Mouse (Mus musculus) liver, embryonic 15.5 days (tissue): ENCODE measurements around the gene Numbl. TPM values are rescaled to one million over a fixed set of nuclear protein-coding genes. Genes with fewer than 3 reads are reported as not detected.
"Not testable (repeated sequence)": the region's sequence is repeated elsewhere in the genome, so short reads cannot be mapped to it uniquely, and the experiment has no call there.

ENCODE experiments used
- ATAC-seq: fragments of 200-750 bp; cut with Nextera tagmentation; 2 replicates; pipeline ENCODE4 v1.8.0; 2017; ENCODE audit warnings: moderate number of reproducible peaks, mild to moderate bottlenecking, moderate library complexity; ENCODE audit not compliant: insufficient read depth
- H3K27ac ChIP-seq: fragments of 300-500 bp; sonication (generic); replicated peaks from 2 replicates; pipeline ENCODE4 v1.5.1; 2015; ENCODE audit warnings: mild to moderate bottlenecking, inconsistent platforms
- H3K27me3 ChIP-seq: fragments of 300-500 bp; sonication (generic); 2 replicates; pipeline ENCODE4 v1.6.1; 2015; ENCODE audit warnings: mild to moderate bottlenecking, inconsistent platforms
- H3K36me3 ChIP-seq: fragments of 300-500 bp; sonication (generic); replicated peaks from 2 replicates; pipeline ENCODE4 v1.6.1; 2015; ENCODE audit warnings: moderate library complexity, mild to moderate bottlenecking, inconsistent platforms
- H3K4me1 ChIP-seq: fragments of 300-500 bp; sonication (generic); replicated peaks from 2 replicates; pipeline ENCODE4 v1.6.1; 2015; ENCODE audit warnings: inconsistent platforms
- H3K4me2 ChIP-seq: fragments of 300-500 bp; sonication (generic); 2 replicates; pipeline ENCODE4 v1.6.1; 2015; ENCODE audit warnings: moderate library complexity, mild to moderate bottlenecking, inconsistent platforms
- H3K4me3 ChIP-seq: fragments of 300-500 bp; sonication (generic); replicated peaks from 2 replicates; pipeline ENCODE4 v1.5.1; 2015; ENCODE audit warnings: mild to moderate bottlenecking, inconsistent platforms
- H3K9ac ChIP-seq: fragments of 300-500 bp; sonication (generic); 2 replicates; pipeline ENCODE4 v1.6.1; 2015; ENCODE audit warnings: moderate library complexity, mild to moderate bottlenecking, inconsistent platforms
- H3K9me3 ChIP-seq: fragments of 300-500 bp; sonication (generic); replicated peaks from 2 replicates; pipeline ENCODE4 v1.6.1; 2016; ENCODE audit warnings: inconsistent platforms
- WGBS: fragments of 180-500 bp; shearing (Covaris S2); methylation state at CpG from one replicate; pipeline ENCODE4 v1.1.7; 2015; ENCODE audit warnings: mixed read lengths; ENCODE audit not compliant: insufficient replicate concordance; 5-methylcytosine and 5-hydroxymethylcytosine counted together
- polyA plus RNA-seq: library from polyadenylated mRNA; unstranded; fragments of >200 nt; fragmentation: Nextera tagmentation; extraction: Ambion mirVana; gene quantifications from 2 replicates; pipeline ENCODE4 v1.2.1, GENCODE M21; 2015

The Numbl gene
- polyA plus RNA-seq, 1 experiment from 2014 or later: 2.0 TPM

DNA sequence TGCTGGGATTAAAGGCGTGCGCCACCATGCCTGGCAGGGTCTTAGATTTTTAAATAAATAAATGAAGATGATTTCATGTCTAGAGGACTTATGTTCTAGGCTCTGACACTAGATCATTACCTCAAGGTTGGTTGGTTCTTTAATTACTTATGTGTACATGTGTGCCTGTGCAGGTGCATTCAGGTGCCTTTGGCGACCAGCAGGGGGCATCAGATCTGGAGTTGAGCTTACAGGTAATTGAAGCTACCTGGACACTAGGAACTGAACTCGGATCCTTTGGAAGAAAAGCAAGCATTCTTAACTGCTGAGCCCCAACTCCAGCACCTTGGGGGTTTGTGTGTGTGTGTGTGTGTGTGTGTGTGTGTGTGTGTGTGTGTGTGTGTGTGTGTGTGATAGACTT, 27.5 kb upstream of the Numbl start:
- WGBS: 70% methylated on average over 4 of the region's 4 CpGs
- no peaks in the 10 kb centered on the region for H3K36me3 ChIP-seq
- peaks cover 61% of the 10 kb centered on the region for H3K4me1 ChIP-seq
- no peak overlapping the region for H3K27ac ChIP-seq
- no peak overlapping the region for H3K4me3 ChIP-seq
- no peak for ATAC-seq
- no peaks in the 10 kb centered on the region for H3K27me3 ChIP-seq
- no peak overlapping the region for H3K4me2 ChIP-seq
- no peak overlapping the region for H3K9ac ChIP-seq
- no peaks in the 10 kb centered on the region for H3K9me3 ChIP-seq

DNA sequence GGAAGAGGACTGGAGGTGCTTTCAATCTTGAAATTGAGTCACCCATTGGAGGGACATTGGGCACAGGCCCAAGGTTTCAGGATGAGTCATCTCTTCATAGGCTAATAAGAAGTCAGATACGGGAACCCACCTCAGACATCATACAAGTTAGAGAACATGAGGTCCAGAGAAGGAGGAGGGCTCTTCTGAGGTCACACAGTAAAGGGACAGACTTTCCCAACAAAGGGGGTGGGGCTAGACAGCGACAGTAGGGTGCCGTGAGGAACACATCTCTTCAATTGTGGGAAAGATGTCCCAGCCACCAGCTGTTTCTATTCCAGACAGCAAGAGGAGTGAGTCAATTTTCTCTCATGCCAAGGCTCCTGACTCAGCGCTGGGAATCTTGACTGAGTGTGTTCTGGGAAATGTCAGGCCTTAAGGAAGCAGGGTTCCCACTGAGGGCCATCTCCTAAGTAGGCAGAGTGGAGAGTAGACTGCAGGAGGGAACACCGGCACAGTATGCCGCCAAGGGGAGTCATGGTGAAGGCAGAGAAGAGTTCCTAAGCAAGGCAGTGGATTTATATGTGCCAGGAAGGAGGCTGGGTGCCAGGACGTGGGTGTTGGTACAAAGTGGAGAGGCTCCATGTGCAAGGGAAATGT, 26.4 kb upstream of the Numbl start:
- Histone ChIP-seq H3K4me2 (no peak overlapping the region; the same call in 1 of the 2 replicates), H3K4me3 (no peak overlapping the region), H3K27me3 (no peaks in the 10 kb centered on the region), H3K9me3 (no peaks in the 10 kb centered on the region), H3K36me3 (no peaks in the 10 kb centered on the region), H3K27ac (no peak overlapping the region; the same call in 1 of the 2 replicates), H3K9ac (no peak overlapping the region), H3K4me1 (peaks cover 50% of the 10 kb centered on the region)
- WGBS: 71% methylated on average over 7 of the region's 7 CpGs
- ATAC-seq: no peak

DNA sequence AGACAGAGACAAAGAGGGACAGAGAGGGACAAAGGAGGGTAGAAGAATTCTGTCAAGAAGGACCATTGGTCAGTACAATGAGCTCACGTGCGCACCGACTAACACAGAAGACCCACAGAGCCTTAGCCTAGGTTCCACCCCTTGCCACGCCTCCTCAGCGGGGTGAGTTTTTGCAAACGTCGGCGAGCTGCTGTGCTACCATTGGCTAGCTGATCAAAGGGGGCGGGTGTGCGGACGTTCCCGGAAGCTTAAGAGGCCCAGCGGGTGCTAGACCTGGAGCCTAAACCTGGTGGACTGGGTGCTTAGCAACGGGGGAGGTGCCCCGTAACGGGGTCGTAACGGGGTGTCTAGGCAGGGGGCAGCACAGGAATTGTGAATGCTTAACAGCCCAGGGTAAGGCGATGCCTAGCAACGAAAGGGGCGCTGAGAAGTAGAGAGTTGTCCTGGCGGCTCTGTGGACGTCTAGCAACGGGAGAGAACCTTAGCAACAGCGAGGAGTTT, 25.4 kb upstream of the Numbl start, which contains the start of gene Coq8b:
Gene Coq8b (plus strand): TSS at position 243 of the 501 bp plus-strand sequence.
- Histone ChIP-seq H3K27ac (peak within 1 kb of the TSS; percentile 64), H3K4me3 (peak within 1 kb of the TSS; percentile 77), H3K9ac (peak within 1 kb of the TSS; percentile 67), H3K4me2 (peak within 1 kb of the TSS; percentile 79), H3K27me3 (no peaks in the 10 kb centered on the region), H3K9me3 (no peaks in the 10 kb centered on the region), H3K4me1 (peaks cover 40% of the 10 kb centered on the region), H3K36me3 (no peaks in the 10 kb centered on the region)
- peak; percentile 82 for ATAC-seq
- under 1% methylated on average over 25 of the region's 25 CpGs for WGBS

DNA sequence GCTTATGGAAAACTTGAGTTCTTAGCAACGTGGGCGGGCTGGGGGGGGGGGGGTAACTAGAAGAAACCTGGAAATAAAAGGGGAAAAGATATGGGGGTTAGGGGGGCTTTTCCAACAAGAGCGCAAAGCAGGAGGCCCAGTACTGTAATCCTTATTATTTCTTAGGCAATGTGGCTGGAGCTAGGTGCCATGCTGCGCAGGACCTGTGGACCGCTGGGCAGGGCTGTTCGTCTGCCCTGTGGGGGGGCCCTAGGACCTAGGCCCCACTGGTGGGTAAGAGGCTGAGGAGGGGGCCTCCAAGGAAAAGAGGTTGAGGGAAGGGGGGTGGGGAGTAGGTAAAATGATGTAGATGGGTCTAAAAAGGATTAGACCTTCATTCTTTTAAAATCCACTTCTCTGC, 24.9 kb upstream of the Numbl start:
- H3K27ac ChIP-seq: peak overlapping the region; percentile 64

DNA sequence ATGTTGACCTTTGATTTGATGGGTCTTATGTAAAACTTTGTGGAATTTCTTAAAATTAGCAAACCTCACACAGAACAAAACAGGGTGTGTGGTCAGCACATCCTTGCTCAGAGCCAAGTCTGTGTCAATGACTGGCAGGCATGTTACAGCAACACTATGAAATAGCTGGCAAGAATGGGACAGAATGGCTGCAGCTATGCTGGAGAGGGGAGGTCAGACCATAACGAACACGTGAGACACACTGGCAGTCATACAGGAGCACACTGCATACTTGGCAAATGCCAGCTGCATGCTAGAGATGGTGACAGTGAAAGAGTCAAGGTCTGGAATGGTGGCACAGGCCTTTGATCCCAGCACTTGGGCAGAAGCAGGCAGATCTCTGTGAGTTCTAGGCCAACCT, 22.5 kb upstream of the Numbl start:
- Histone ChIP-seq H3K4me2 (no peak overlapping the region), H3K4me1 (peaks cover 24% of the 10 kb centered on the region), H3K9ac (no peak overlapping the region), H3K27ac (no peak overlapping the region), H3K36me3 (peaks cover 4% of the 10 kb centered on the region; the same call in 1 of the 2 replicates), H3K27me3 (no peaks in the 10 kb centered on the region), H3K9me3 (no peaks in the 10 kb centered on the region), H3K4me3 (no peak overlapping the region)
- no peak for ATAC-seq
- WGBS: 73% methylated on average over 2 of the region's 2 CpGs

More for the DNA sequence above, 24.9 kb upstream of the Numbl start:
- peak overlapping the region; percentile 79 for H3K4me2 ChIP-seq
- H3K4me3 ChIP-seq: peak overlapping the region; percentile 77
- peaks cover 37% of the 10 kb centered on the region for H3K4me1 ChIP-seq
- H3K9ac ChIP-seq: peak overlapping the region; percentile 67
- no peaks in the 10 kb centered on the region for H3K27me3 ChIP-seq
- ATAC-seq: no peak
- H3K9me3 ChIP-seq: no peaks in the 10 kb centered on the region
- no peaks in the 10 kb centered on the region for H3K36me3 ChIP-seq
- 3% methylated on average over 6 of the region's 6 CpGs for WGBS

DNA sequence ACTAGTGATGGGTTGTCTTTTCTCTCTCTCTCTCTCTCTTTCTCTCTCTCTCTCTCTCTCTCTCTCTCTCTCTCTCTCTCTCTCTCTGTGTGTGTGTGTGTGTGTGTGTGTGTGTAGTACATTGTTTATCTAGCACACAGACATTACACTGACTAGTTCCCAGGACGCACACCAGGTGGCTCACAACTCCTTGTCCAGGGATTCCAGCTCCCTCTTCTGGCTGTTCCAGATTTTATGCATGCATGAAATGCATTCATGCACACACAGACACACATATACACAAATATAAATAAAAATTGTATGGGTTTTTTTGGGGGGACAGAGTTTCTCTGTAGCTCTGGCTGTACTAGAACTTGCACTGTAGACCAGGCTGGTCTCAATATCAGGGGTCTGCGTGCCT, 20.7 kb upstream of the Numbl start:
- no peak overlapping the region for H3K9ac ChIP-seq
- no peaks in the 10 kb centered on the region for H3K27me3 ChIP-seq
- no peaks in the 10 kb centered on the region for H3K9me3 ChIP-seq
- no peak overlapping the region for H3K4me3 ChIP-seq
- ATAC-seq: no peak
- H3K4me1 ChIP-seq: peaks cover 17% of the 10 kb centered on the region
- H3K4me2 ChIP-seq: no peak overlapping the region
- H3K36me3 ChIP-seq: peaks cover 4% of the 10 kb centered on the region; the same call in 1 of the 2 replicates
- WGBS: 79% methylated on average over 2 of the region's 2 CpGs
- no peak overlapping the region for H3K27ac ChIP-seq

DNA sequence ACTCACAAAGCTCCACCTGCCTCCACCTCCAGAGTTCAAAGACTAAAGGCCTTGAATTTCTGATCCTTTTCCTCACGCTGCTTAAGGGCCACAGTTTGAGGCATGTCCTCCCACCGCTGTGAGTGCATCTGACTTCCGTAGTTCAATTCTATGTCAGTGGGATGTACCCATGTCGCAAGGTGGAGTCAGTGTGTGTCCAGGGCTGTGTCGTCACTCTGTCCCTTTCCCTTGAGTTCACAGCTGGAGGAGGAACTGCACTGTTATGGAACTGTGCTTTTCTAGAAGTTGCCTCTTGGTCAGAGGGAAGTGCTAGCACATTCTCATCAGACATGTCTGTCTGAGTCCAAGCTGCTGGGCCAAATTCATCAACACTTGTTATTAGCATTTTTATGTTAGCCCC, 19.7 kb upstream of the Numbl start:
- no peak overlapping the region for H3K9ac ChIP-seq
- no peak overlapping the region for H3K4me3 ChIP-seq
- no peaks in the 10 kb centered on the region for H3K27me3 ChIP-seq
- H3K27ac ChIP-seq: no peak overlapping the region
- H3K4me1 ChIP-seq: peaks cover 8% of the 10 kb centered on the region
- 0 out of 2 replicates have a peak, but pooled peaks have one; percentile 41 for ATAC-seq
- no peaks in the 10 kb centered on the region for H3K9me3 ChIP-seq
- peaks cover 6% of the 10 kb centered on the region; the same call in 1 of the 2 replicates for H3K36me3 ChIP-seq
- 63% methylated on average over 5 of the region's 5 CpGs for WGBS
- no peak overlapping the region for H3K4me2 ChIP-seq

DNA sequence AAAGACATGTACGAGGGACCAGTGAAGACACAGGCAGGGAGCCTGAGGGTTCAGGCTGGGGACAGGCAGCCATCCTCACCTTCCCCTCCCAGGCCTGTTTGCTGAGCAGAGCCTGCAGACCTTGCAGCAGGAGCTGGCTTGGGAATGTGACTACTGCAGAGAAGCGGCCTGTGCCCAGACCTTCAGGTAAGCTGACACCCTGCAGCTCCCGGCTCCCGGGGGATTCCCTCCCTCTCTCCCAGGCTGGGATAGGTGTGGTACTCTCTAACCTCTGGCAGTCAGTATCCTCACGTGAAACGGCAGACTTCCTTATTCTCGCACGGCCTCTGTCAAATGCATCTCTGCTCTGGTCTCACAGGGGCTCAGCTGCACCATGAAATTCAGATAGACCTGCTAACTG, 15.0 kb upstream of the Numbl start:
- H3K9ac ChIP-seq: no peak overlapping the region
- no peak for ATAC-seq
- no peaks in the 10 kb centered on the region for H3K27me3 ChIP-seq
- no peaks in the 10 kb centered on the region for H3K9me3 ChIP-seq
- H3K4me1 ChIP-seq: no peaks in the 10 kb centered on the region
- H3K4me2 ChIP-seq: no peak overlapping the region
- 76% methylated on average over 8 of the region's 8 CpGs for WGBS
- no peak overlapping the region for H3K4me3 ChIP-seq
- H3K36me3 ChIP-seq: peaks cover 18% of the 10 kb centered on the region
- no peak overlapping the region for H3K27ac ChIP-seq

DNA sequence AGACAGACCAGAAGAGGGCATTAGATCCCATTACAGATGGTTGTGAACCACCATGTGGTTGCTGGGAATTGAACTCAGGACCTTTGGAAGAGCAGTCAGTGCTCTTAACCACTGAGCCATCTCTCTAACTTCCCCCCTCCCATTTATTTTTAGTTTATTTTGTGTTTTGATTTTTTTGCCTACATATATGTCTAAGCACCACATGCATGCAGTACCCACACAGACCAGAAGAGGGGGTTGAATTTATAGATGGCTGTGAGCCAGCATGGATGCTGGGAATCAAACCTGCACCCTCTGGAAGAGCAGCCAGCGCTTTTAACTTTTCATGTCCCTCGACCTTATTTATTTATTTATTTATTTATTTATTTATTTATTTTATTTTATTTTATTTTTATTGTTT, 14.1 kb upstream of the Numbl start:
- ATAC-seq, H3K9me3 ChIP-seq, H3K9ac ChIP-seq, H3K4me3 ChIP-seq, H3K27me3 ChIP-seq, H3K4me1 ChIP-seq, H3K27ac ChIP-seq, H3K4me2 ChIP-seq: not testable (repeated sequence)
- peaks cover 18% of the 10 kb centered on the region for H3K36me3 ChIP-seq
- WGBS: 70% methylated on average over 2 of the region's 2 CpGs

DNA sequence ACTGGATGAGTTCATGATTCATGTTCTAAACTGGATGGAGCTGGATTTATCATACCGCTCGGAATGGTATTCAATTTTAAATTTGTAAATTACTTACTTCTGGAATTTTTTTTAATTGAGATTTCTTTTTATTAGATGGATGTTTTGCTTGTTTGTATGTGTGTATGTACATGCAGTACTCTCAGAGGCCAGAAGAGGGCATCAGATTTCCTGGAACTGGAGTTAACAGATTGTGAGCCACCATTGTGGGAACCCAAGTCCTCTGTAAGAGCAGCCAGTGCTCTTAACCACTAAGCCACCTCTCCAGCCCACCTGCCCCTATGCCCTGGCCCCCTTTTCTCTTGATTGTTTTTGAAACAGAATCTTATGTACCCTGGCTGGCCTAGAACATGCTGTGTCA, 9.1 kb upstream of the Numbl start:
- Histone ChIP-seq H3K27me3 (no peaks in the 10 kb centered on the region), H3K36me3 (peaks cover 13% of the 10 kb centered on the region), H3K9me3 (no peaks in the 10 kb centered on the region), H3K9ac (no peak overlapping the region), H3K4me1 (peaks cover 24% of the 10 kb centered on the region; the same call in 1 of the 2 replicates), H3K4me3 (no peak overlapping the region), H3K27ac (no peak overlapping the region), H3K4me2 (no peak overlapping the region)
- 70% methylated on average over 2 of the region's 2 CpGs for WGBS
- ATAC-seq: no peak

DNA sequence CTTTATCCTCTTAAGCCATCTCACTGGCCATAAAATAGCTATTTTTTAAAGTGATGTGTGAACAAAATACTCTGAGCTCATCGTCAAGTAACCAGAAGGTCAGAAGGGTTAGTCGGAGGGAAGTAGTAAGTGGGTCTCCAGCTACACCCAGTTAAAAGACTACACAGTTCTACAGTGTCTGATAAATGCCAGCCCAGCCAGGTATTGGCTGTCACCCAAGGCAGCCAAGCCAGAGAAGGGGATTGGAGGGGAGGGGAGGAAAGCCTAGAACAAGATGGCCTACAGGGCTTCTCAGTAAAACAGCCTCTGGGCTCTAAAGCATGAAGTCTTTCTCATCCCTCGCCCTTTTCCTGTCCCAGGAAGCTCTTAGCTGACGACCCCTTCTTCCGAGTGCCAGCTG, 8.3 kb upstream of the Numbl start:
- H3K9ac ChIP-seq: no peak overlapping the region
- 67% methylated on average over 5 of the region's 5 CpGs for WGBS
- H3K4me1 ChIP-seq: peaks cover 30% of the 10 kb centered on the region
- H3K27me3 ChIP-seq: no peaks in the 10 kb centered on the region
- no peak overlapping the region for H3K4me3 ChIP-seq
- no peak for ATAC-seq
- H3K9me3 ChIP-seq: no peaks in the 10 kb centered on the region
- peaks cover 16% of the 10 kb centered on the region for H3K36me3 ChIP-seq
- no peak overlapping the region for H3K27ac ChIP-seq
- H3K4me2 ChIP-seq: no peak overlapping the region
